Mouse (Mus musculus) right cerebral cortex, postnatal 25 days (tissue): ENCODE results near the gene Fsd2.
A peak's percentile ranks its signal among the peaks of the same experiment; 100 is the strongest.

Experiments used
- DNase-seq: peaks from one replicate; pipeline ENCODE4 v3.0.0; 2022

Gene Fsd2

DNA sequence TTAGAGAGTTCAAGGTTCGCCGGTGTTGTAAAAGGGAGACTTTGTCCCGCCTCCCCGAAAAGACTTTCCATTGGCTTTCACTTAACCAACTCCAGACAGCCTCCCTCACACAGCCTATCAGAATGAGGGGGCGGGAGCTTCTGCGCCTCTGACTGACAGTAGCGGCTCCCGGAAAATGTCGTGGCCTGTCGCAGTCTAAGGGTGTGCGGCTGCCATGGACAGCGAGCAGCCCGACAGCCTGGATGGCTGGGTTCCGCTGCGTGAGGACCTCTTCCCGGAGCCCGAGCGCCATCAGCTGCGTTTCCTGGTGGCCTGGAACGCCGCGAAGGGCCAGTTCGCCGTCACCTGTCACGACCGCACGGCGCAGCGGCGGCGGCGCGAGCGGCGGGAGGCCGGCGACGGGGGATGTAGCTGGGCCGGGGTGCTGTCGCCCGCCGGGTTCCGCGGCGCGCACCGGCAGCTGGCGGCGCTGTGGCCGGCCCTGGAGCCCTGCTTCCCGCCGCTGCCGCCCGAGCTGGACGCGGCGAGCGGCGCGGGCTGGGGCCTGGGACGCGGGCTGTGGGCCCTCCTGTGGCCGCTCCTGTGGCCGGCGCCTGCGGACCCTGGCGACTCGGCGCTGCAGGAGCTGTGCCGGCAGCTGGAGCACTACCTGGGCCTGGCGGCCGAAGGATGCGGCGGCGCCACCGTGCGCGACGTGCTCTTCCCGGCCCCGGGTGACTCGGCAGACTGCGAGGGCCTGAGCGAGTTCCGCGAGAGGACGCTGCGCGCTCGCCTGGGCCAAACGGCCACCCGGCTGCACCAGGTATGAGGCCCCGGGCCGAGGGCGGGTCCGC lies 4.6 kb upstream of the Fsd2 start, which contains the start of gene Whamm:
TSS of gene Whamm (plus strand) at position 159 of the 833 bp plus-strand sequence.
- DNase-seq, result peak; percentile 92

- no peak for DNase-seq
Measured at GRCm38 (mm10) chr7:81570752-81571107, 4.0 kb upstream of the Fsd2 start.

DNA sequence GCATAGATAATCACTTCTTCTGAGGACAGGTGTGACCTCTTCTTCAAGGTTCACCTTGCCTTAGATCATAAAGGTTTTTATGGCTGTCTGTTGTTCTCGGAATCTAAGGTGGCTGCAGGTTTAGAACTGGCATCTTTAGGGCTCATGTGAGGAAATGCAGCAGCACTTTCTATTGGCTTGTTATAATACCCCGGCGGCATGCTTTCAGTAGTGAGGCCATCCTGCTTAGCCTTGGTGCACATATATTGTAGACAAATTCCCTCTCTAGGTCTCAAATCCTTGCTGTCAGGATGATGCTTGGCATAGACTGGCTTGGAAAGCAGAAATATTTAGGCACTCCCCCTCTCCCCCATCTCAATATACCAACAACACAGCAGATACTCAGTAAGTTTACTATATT lies 3.5 kb upstream of the Fsd2 start:
- DNase-seq, result no peak

GRCm38 (mm10) chr7:81569851-81570250 lies 3.1 kb upstream of the Fsd2 start:
- DNase-seq, result no peak

DNA sequence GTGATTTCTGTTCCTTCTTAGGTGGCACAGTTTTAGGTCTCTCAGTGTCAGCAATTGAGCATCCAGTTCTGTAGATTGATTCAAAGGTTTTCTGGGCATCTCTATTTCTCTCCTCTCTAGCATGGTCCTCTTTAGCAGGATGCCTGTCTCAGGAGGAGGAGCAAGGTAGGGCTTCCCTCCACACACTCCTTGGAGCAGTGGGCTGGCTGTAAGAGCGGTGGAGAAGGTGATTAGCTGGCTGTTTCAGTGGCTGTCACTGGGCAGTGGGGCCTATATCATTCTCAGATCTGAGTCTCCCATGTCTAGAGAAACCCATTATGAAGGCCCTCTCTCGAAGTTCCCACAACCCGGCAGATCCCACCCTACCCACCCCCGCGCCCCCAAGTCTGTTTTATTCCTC lies 652 bp upstream of the Fsd2 start:
- no peak for DNase-seq

DNA sequence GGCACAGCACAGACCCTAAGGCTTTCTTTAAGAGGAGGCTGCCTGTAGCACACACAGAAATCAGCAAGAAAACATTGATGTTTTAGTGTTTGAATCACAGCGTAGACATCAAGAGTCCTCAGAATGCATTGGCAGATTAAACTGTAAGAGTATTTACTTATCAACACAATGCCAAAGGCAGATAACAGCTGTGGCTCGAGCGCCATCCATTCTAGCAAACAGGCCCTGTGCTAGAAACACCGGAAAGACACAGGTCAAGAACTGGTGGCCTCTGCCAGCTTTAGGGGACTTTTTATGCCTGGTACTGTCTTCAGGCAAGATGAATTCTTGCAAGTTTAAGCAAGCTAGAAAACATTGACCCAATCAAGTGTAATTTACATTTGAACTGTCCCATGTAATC lies 412 bp downstream of the Fsd2 start:
- no peak for DNase-seq

- DNase-seq, result peak; percentile 30
Measured at GRCm38 (mm10) chr7:81565381-81566055, 1.2 kb downstream of the Fsd2 start.

GRCm38 (mm10) chr7:81564766-81565165 lies 2.0 kb downstream of the Fsd2 start:
- DNase-seq, result no peak

DNA sequence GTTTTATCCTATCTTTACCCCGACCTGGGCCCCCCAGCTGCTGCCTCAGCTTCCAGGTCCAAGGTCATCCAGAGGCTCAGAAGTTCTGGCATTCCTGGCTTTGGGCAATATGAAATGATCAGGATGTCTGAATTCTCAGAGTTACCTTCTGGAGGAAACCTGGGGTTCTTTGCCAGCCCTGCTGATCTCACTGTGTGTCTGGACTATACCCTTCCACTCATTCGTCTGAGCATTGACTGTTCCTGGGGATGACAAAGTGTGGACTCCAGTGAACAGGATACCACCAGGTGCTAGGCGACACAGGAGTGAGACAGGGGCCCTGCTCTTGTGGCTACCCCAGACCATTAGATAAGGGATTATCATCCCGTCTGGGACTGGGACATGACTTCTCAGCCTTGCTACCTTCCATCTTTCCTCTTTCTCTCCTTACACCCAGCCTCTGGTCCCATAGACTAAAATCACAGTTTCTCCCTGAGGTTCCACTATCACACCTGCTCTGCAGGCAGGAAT lies 3.2 kb downstream of the Fsd2 start:
- DNase-seq, result no peak

- no peak for DNase-seq
Measured at GRCm38 (mm10) chr7:81561211-81561610, 5.5 kb downstream of the Fsd2 start.

DNA sequence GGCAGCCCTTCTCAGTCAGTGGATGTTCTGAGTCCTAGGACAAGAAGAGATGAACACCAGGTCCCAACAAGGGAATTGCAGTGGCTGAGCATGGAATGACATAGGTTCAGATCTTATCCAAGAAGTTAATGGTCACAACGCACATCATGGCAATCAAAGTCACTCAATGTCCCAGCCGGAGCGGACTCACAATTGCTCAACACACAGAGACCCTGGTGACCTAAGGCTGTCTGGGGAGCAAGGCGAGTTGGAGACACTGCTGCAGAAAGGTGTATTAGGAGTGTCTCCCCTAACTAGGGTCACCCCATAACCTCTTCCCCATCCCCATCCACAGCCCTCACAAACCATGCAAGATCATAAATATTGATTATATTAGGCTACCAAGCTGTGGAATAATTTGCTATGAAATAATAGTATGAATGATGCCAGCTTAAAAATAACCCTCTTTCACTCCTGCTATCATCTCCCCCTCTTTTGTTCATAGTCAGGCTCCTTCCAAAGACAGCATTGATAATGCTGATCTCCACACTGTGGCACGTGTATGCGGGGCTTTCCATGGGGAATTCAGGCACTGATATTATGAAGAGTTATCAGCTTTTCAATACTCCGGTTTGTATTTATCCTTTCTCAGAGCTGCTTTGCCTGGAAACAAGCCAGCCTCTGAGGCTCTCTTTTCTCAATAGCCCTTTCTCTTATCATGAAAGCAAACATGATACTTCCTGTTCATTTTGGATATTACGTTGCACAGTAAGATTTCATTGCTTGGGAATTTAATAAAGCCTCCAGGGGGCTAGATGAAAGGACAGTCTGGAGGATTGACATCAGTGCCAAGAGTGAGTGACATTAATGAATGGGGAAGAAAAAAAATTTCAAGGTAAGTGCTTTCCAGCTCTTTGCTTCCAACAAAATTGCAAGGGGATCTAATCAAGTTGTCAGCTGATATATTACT lies 6.4 kb downstream of the Fsd2 start:
- DNase-seq, result no peak

GRCm38 (mm10) chr7:81559231-81559980 lies 7.3 kb downstream of the Fsd2 start:
- no peak for DNase-seq

DNA sequence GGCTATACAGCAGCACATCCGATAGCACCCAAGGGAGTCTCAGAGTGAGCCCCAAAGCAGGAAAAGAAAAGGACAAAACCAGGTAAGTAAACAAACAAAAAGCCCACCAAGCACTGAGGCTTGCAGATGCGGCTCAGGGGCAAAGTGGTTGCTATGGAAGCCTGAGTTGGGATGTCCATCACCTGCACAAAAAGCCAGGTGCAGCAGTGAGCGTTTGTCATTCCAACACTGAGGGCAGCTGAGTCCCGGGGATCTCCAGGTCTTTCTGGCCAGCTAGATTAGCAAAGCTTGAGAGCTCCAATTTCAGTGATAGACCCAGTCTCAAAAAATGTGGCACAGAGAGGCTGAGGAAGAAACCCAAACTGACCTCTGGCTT lies 8.8 kb downstream of the Fsd2 start:
- DNase-seq, result no peak

DNA sequence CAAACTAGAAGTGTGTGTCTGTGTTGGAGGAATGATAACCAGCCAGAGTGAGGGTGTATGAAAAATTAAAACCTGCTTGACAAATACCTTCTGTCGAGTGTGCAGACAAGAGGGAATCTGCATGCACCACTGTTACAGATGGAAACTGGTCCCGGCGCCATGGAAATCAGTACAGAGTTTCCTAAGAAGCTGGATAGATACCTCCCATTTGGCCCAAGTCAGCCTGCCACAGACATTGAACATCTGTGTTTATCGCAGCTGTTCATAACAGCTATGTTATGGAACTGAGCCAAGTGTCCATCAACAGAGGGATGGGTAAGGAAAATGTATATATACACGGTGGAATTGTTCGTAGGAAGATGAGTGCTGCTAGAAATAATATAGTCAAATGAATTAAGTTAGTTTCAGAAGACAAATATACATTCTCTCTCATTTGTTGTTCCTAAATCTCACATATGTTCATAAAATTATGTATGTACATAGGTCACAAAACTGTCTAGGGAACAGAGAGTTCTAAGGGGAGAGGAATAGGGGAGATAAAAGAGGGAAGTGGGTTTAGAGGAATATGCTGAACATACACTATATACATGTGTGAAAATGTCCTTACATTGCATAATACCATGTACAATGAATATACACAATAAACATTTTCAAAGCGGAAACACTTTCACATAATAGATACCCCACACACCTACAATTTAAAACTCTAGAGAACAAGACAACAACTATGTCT lies 9.3 kb downstream of the Fsd2 start:
- no peak for DNase-seq

GRCm38 (mm10) chr7:81556839-81557238 lies 9.9 kb downstream of the Fsd2 start:
- no peak for DNase-seq

GRCm38 (mm10) chr7:81554369-81554768 lies 12.4 kb downstream of the Fsd2 start:
- no peak for DNase-seq

GRCm38 (mm10) chr7:81553589-81553988 lies 13.2 kb downstream of the Fsd2 start:
- DNase-seq, result no peak

DNA sequence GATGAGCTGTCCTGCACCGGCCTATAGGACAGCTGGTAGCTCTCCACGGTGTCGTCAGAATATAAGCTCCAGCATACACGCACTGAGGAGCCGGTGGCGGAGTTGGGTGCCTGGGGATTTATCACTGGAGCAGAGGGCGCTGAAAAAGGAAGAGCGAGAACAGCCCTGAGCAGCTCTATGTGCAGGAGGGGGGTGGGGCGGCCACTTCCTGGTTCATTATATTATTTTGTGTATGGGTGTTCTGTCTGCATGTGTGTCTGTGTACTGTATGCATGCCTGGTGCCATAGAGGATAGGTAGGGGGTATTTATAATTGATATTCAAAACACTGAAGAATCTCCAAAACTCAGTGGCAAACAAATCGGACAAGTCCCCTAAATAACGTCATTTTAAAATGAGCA lies 17.9 kb downstream of the Fsd2 start:
- DNase-seq, result no peak

DNA sequence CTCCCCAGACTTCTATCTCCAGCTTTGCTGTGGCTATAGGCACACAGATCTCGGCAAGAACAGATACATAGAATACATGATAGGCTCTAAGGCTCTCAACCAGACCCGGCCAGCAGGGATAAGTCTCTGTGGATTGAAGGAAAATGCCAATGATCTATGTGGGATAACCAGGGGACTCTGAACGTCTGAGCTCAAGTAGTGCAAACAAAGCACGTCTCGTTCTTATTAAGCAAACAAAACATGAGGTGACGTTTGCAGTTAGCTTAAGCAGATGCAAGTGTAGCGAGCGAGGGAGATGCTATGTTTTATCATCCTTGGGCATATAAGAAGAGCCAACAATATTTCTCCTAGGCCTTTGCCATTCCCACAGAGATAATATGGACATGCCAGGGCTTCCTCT lies 23.8 kb downstream of the Fsd2 start:
- no peak for DNase-seq

GRCm38 (mm10) chr7:81541924-81542524 lies 24.7 kb downstream of the Fsd2 start:
- DNase-seq, result peak; percentile 58

- DNase-seq, result no peak
Measured at GRCm38 (mm10) chr7:81540999-81541398, 25.7 kb downstream of the Fsd2 start.
